Mouse (Mus musculus): ENCODE data around the gene Eno1.

DNA sequence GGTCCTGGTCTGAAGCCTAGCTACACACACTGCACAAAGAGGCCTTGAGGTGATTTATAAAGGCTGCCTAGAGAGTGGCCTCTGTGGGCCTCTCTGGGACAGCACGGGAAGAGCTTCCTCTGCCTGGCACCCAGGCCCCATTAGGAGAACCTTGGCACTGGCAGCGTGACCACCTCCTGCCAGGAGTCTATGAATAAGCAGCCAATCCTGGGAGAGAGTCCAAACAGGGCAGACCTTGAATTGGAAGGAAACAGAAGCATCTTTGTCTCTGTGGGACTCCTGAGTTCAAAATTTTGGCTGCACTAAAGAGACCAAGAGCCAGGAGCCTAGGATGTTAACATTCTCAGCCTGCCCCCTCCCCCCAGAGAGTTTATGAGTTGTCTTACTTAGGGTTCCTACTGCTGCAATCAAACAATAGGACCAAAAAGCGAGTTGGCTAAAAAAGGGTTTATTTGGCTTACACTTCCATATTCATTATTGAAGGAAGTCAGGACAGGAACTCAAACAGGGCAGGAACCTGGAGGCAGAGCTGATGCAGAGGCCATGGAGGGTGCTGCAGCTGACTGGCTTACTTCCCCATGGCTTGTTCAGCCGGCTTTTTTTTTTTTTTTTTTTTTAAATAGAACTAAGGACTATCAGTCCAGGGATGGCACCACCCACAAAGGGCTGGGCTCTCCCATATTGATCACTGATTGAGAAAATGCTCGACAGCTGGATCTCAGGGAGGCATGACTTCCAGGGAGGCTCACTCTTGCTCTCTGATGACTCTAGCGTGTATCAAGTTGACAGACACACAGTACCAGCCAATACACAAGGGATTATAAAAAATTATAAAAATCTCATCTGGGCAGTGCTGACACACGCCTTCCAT, 9.5 kb upstream of the Eno1 start:
- TF ChIP-seq CTCF (IDR thresholded peaks at IDR 0.05; ENCODE audit: low read depth) = no peak
- TF ChIP-seq EP300 (IDR thresholded peaks at IDR 0.05; ENCODE audit: low read depth) = no peak
